Mouse (Mus musculus) hematopoietic stem cell, adult 5-6 weeks (primary cell): ENCODE measurements around the gene Pkn1. TPM values are rescaled to one million over a fixed set of nuclear protein-coding genes. Genes with fewer than 3 reads are reported as not detected.

Experiments used
- ATAC-seq, 2 experiments: fragments of 125-278 bp in 1 of 2; replicated peaks in 1 of 2; 2 replicates each; pipeline ENCODE4 v1.8.0; 2016 to 2017; ENCODE audit warnings: inconsistent platforms in 2 of 2, mild to moderate bottlenecking in 2 of 2, moderate number of reproducible peaks in 2 of 2, low read depth in 1 of 2, moderate TSS enrichment in 1 of 2; ENCODE audit not compliant: low FRiP score in 2 of 2, poor library complexity in 2 of 2, severe bottlenecking in 2 of 2, insufficient read depth in 1 of 2, low TSS enrichment in 1 of 2
- total RNA-seq: library from RNA; stranded (forward); fragments of 172-1452, 232-1000 nt; gene quantifications from 2 replicates; pipeline ENCODE4 v1.2.3, GENCODE M21; 2017

Gene Pkn1
- total RNA-seq, 1 experiment from 2014 or later: 67.6 TPM

GRCm38 (mm10) chr8:83666866-83667234 lies 32.1 kb downstream of the Pkn1 start:
- no peak for ATAC-seq

- ATAC-seq: no peak
Observed at GRCm38 (mm10) chr8:83665969-83666865, 32.8 kb downstream of the Pkn1 start, which contains the start of gene Ptger1. Gene Ptger1, plus strand, starts transcription at chr8:83666678.

GRCm38 (mm10) chr8:83664931-83665625 lies 33.9 kb downstream of the Pkn1 start:
- ATAC-seq: no peak

GRCm38 (mm10) chr8:83664096-83664495 lies 34.9 kb downstream of the Pkn1 start:
- no peak for ATAC-seq

- peak; percentile 62 to 79 for ATAC-seq
Observed at GRCm38 (mm10) chr8:83662421-83662826, 36.6 kb downstream of the Pkn1 start.

GRCm38 (mm10) chr8:83660995-83661680 lies 37.8 kb downstream of the Pkn1 start:
- no peak for ATAC-seq

GRCm38 (mm10) chr8:83660545-83660944 lies 38.4 kb downstream of the Pkn1 start:
- ATAC-seq: no peak

- ATAC-seq: no peak
Observed at GRCm38 (mm10) chr8:83656484-83657246, 42.3 kb downstream of the Pkn1 start.

GRCm38 (mm10) chr8:83656043-83656442 lies 42.9 kb downstream of the Pkn1 start:
- ATAC-seq: no peak

GRCm38 (mm10) chr8:83654725-83655124 lies 44.3 kb downstream of the Pkn1 start:
- no peak for ATAC-seq

- no peak for ATAC-seq
Observed at GRCm38 (mm10) chr8:83653662-83654017, 45.3 kb downstream of the Pkn1 start.

- ATAC-seq: no peak
Observed at GRCm38 (mm10) chr8:83652744-83653661, 46.0 kb downstream of the Pkn1 start.

GRCm38 (mm10) chr8:83652030-83652743 lies 46.8 kb downstream of the Pkn1 start, which contains the start of gene Gipc1:
Gene Gipc1, plus strand, starts transcription at chr8:83652677.
- peak; percentile 96 to 98 for ATAC-seq

- ATAC-seq: no peak
Observed at GRCm38 (mm10) chr8:83649699-83650098, 49.3 kb downstream of the Pkn1 start.

GRCm38 (mm10) chr8:83648031-83648430 lies 50.9 kb downstream of the Pkn1 start:
- ATAC-seq: no peak

GRCm38 (mm10) chr8:83647511-83647910 lies 51.5 kb downstream of the Pkn1 start:
- ATAC-seq: no peak; a peak in 1 of 4 replicates
